In genomic region chr1:51747494-51747893, GRCm38 (mm10) we compare ENCODE assay signal across 9 mouse cellular contexts.
DNase-seq lines count a peak whose midpoint lies in the region; ATAC-seq lines count a peak whose summit lies in the region.
"Had no signal": no experiment of that assay in that cellular context is flagged by ENCODE, and none has a peak within 500 bp of the region (broad histone marks: within the 10 kb centered on the region; RNA-seq: fewer than 3 reads in every experiment).

No protein-coding gene starts in this region.

- H3K27ac ChIP-seq in liver, embryonic 13.5 days, result no peak overlapping the region
- H3K27ac ChIP-seq in stomach, embryonic 14.5 days (ENCODE audit: low read length), result no peak overlapping the region

- no peaks in the 10 kb centered on the region for H3K27me3 ChIP-seq in liver, embryonic 13.5 days
- no peaks in the 10 kb centered on the region for H3K27me3 ChIP-seq in stomach, embryonic 14.5 days (ENCODE audit: control insufficient read depth, insufficient read depth, low read length)

- no peaks in the 10 kb centered on the region for H3K4me1 ChIP-seq in liver, embryonic 13.5 days (replicated peaks)
- H3K4me1 ChIP-seq in stomach, embryonic 14.5 days (ENCODE audit: control insufficient read depth, insufficient read depth, low read length), result no peaks in the 10 kb centered on the region

- no peak overlapping the region for H3K9ac ChIP-seq in liver, embryonic 13.5 days
- no peak overlapping the region for H3K9ac ChIP-seq in stomach, embryonic 14.5 days (replicated peaks; ENCODE audit: low read depth, low read length)

- H3K4me2 ChIP-seq in liver, embryonic 13.5 days, result no peak overlapping the region
- no peak overlapping the region for H3K4me2 ChIP-seq in stomach, embryonic 14.5 days (replicated peaks; ENCODE audit: low read depth, low read length)

- 22% methylated on average over 12 of the region's 12 CpGs for whole genome bisulfite sequencing in liver, embryonic 13.5 days (ENCODE audit: insufficient replicate concordance)
- 22% methylated on average over 12 of the region's 12 CpGs for WGBS in stomach, embryonic 14.5 days

- H3K36me3 ChIP-seq in liver, embryonic 13.5 days, result peaks cover 3% of the 10 kb centered on the region; the same call in 1 of the 2 replicates
- peaks cover 7% of the 10 kb centered on the region; the same call in 1 of the 2 replicates for H3K36me3 ChIP-seq in stomach, embryonic 14.5 days (ENCODE audit: control insufficient read depth, insufficient read depth, low read length)

- peak; percentile 48 to 52 for DNase-seq in right cerebral cortex, adult 2 months (ENCODE audit: low spot score in 2 of 2)
- DNase-seq in right cerebral cortex, postnatal 10 days (ENCODE audit: low spot score in 2 of 2), result no peak
- peak; percentile 8 for DNase-seq in c-Kit-positive CD71-negative TER-119-negative erythroid progenitor cells, embryonic 14.5 days (ENCODE audit: low read depth)
- peak; percentile 58 for DNase-seq in heart, adult 8-10 months (ENCODE audit: low spot score)
- peak; percentile 41 for DNase-seq in liver, embryonic 13.5 days
- no peak for DNase-seq in layer of hippocampus, postnatal 25 days (ENCODE audit: extremely low spot score in 1 of 2, low spot score in 1 of 2)
- DNase-seq in layer of hippocampus, adult 8-10 months (ENCODE audit: low spot score in 2 of 2), result no peak

- ATAC-seq in liver, embryonic 13.5 days (ENCODE audit: low read depth), result no peak
- peak; percentile 49; the same call in 1 of the 2 replicates for ATAC-seq in stomach, embryonic 14.5 days (ENCODE audit: insufficient number of reproducible peaks, insufficient read depth, low FRiP score, low read depth)

- H3K4me3 ChIP-seq in liver, embryonic 13.5 days (replicated peaks), result no peak overlapping the region
- H3K4me3 ChIP-seq in stomach, embryonic 14.5 days (ENCODE audit: low read depth, low read length), result no peak overlapping the region
- H3K4me3 ChIP-seq: erythroblast, embryonic 14.5 days had no signal

- no peaks in the 10 kb centered on the region for H3K9me3 ChIP-seq in liver, embryonic 13.5 days (replicated peaks)
- no peaks in the 10 kb centered on the region for H3K9me3 ChIP-seq in stomach, embryonic 14.5 days (ENCODE audit: control insufficient read depth, low read depth, low read length)

Comparison
In these comparisons a context has a peak if more than half of its experiments do, and no peak if none do; other contexts are left out.
1. DNase-seq: peak in right cerebral cortex, adult 2 months (2 of 2), c-Kit-positive CD71-negative TER-119-negative erythroid progenitor cells, embryonic 14.5 days (single experiment), heart, adult 8-10 months (single experiment) and liver, embryonic 13.5 days (single experiment); none in right cerebral cortex, postnatal 10 days (0 of 2), layer of hippocampus, postnatal 25 days (0 of 2) and layer of hippocampus, adult 8-10 months (0 of 2).